Mouse (Mus musculus): ENCODE measurements around the gene Pou3f3. TPM values are rescaled to one million over a fixed set of nuclear protein-coding genes. Genes with fewer than 3 reads are reported as not detected.

Pou3f3 gene
- polyA plus RNA-seq (2012; rRNA removed), result 0.06 and 0.07 TPM in 2 replicates

DNA sequence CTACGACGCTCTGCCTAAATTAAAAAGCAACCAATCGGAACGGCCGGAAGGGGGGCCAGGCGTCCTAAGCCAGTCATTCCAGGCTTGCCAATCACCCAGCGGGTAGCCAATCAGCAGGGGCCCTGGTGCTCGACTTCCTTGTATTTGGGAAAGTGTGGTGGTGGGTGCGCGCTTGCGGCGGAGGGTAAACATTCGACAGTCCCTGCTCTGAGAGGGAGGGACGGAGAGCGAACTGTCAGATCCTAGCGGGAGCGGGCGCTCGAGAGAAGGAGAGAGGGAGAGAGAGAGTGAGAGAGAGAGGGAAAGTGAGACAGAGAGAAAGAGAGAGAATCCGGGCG, at the start of gene Pou3f3:
TSS of gene Pou3f3 (plus strand) at position 191 of the 338 bp plus-strand sequence.
- peak; percentile 23 for DNase-seq
- Histone ChIP-seq H3K4me3 (replicated peaks; ENCODE audit: extremely low read depth, low read depth, low read length) (peak within 1 kb of the TSS; percentile 39), H3K4me1 (ENCODE audit: control insufficient read depth, insufficient read depth, low read length) (peaks cover 14% of the 10 kb centered on the region)
- TF ChIP-seq POLR2A (IDR thresholded peaks at IDR 0.05; ENCODE audit: borderline replicate concordance, extremely low read depth, low read depth, low read length) (no peak), CTCF (IDR thresholded peaks at IDR 0.05; ENCODE audit: insufficient read depth, low read length) (no peak)
- 3% methylated on average over 21 of the region's 21 CpGs for WGBS

- 90% methylated on average over 9 of the region's 9 CpGs for WGBS
- DNase-seq, result no peak
- no peaks in the 10 kb centered on the region for H3K4me1 ChIP-seq (ENCODE audit: control insufficient read depth, insufficient read depth, low read length)
- H3K4me3 ChIP-seq (replicated peaks; ENCODE audit: extremely low read depth, low read depth, low read length), result no peak overlapping the region
- TF ChIP-seq CTCF (IDR thresholded peaks at IDR 0.05; ENCODE audit: insufficient read depth, low read length) (no peak), POLR2A (IDR thresholded peaks at IDR 0.05; ENCODE audit: borderline replicate concordance, extremely low read depth, low read depth, low read length) (no peak)
Observed at GRCm38 (mm10) chr1:42648366-42648935, 47.1 kb upstream of the Pou3f3 start.

GRCm38 (mm10) chr1:42651461-42651860, 44.1 kb upstream of the Pou3f3 start:
- DNase-seq, result no peak
- Histone ChIP-seq H3K4me1 (ENCODE audit: control insufficient read depth, insufficient read depth, low read length) (no peaks in the 10 kb centered on the region), H3K4me3 (replicated peaks; ENCODE audit: extremely low read depth, low read depth, low read length) (peak overlapping the region; percentile 23)
- WGBS, result 74% methylated on average over 15 of the region's 15 CpGs
- TF ChIP-seq CTCF (IDR thresholded peaks at IDR 0.05; ENCODE audit: insufficient read depth, low read length) (no peak), POLR2A (IDR thresholded peaks at IDR 0.05; ENCODE audit: borderline replicate concordance, extremely low read depth, low read depth, low read length) (no peak)

- no peak overlapping the region for H3K4me3 ChIP-seq (replicated peaks; ENCODE audit: extremely low read depth, low read depth, low read length)
- no peak for DNase-seq
- no peak for TF ChIP-seq CTCF (IDR thresholded peaks at IDR 0.05; ENCODE audit: insufficient read depth, low read length)
- TF ChIP-seq POLR2A (IDR thresholded peaks at IDR 0.05; ENCODE audit: borderline replicate concordance, extremely low read depth, low read depth, low read length), result no peak
- 68% methylated on average over 1 of the region's 1 CpGs for WGBS
- H3K4me1 ChIP-seq (ENCODE audit: control insufficient read depth, insufficient read depth, low read length), result no peaks in the 10 kb centered on the region
Observed at GRCm38 (mm10) chr1:42667546-42667945, 28.0 kb upstream of the Pou3f3 start.

- Histone ChIP-seq H3K4me1 (ENCODE audit: control insufficient read depth, insufficient read depth, low read length) (no peaks in the 10 kb centered on the region), H3K4me3 (replicated peaks; ENCODE audit: extremely low read depth, low read depth, low read length) (no peak overlapping the region)
- DNase-seq, result no peak
- 75% methylated on average over 3 of the region's 3 CpGs for WGBS
- TF ChIP-seq POLR2A (IDR thresholded peaks at IDR 0.05; ENCODE audit: borderline replicate concordance, extremely low read depth, low read depth, low read length) (no peak), CTCF (IDR thresholded peaks at IDR 0.05; ENCODE audit: insufficient read depth, low read length) (no peak)
Observed at GRCm38 (mm10) chr1:42680673-42681072, 14.9 kb upstream of the Pou3f3 start.

DNA sequence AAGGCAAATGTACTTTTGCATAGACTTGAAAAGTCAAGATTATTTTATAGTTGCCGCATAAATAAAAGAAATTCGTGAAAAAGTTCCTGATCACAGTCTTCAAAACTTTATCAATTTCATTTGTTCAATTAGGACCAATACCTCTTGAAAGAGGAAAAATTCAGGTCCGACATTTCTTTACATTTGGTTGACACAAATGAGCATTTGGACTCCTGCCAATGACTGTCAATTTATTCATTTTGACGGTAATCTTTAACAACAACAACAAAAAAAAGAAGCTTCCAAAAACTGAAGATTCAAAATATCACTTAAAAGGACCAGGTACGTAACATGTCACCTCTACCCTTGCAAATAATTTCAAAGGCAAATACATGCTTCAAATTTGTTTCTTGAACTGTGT, 13.8 kb upstream of the Pou3f3 start:
- DNase-seq, result no peak
- Histone ChIP-seq H3K4me1 (ENCODE audit: control insufficient read depth, insufficient read depth, low read length) (no peaks in the 10 kb centered on the region), H3K4me3 (replicated peaks; ENCODE audit: extremely low read depth, low read depth, low read length) (no peak overlapping the region)
- WGBS, result 69% methylated on average over 5 of the region's 5 CpGs
- TF ChIP-seq POLR2A (IDR thresholded peaks at IDR 0.05; ENCODE audit: borderline replicate concordance, extremely low read depth, low read depth, low read length) (no peak), CTCF (IDR thresholded peaks at IDR 0.05; ENCODE audit: insufficient read depth, low read length) (no peak)

GRCm38 (mm10) chr1:42683861-42684260, 11.7 kb upstream of the Pou3f3 start:
- no peak for TF ChIP-seq CTCF (IDR thresholded peaks at IDR 0.05; ENCODE audit: insufficient read depth, low read length)
- TF ChIP-seq POLR2A (IDR thresholded peaks at IDR 0.05; ENCODE audit: borderline replicate concordance, extremely low read depth, low read depth, low read length), result no peak
- no peak for DNase-seq
- Histone ChIP-seq H3K4me1 (ENCODE audit: control insufficient read depth, insufficient read depth, low read length) (no peaks in the 10 kb centered on the region), H3K4me3 (replicated peaks; ENCODE audit: extremely low read depth, low read depth, low read length) (no peak overlapping the region)
- 9% methylated on average over 6 of the region's 6 CpGs for WGBS

- H3K4me3 ChIP-seq (replicated peaks; ENCODE audit: extremely low read depth, low read depth, low read length), result no peak overlapping the region
- 4% methylated on average over 27 of the region's 27 CpGs for WGBS
- TF ChIP-seq POLR2A (IDR thresholded peaks at IDR 0.05; ENCODE audit: borderline replicate concordance, extremely low read depth, low read depth, low read length), result no peak
- TF ChIP-seq CTCF (IDR thresholded peaks at IDR 0.05; ENCODE audit: insufficient read depth, low read length), result no peak
- DNase-seq, result no peak
- no peaks in the 10 kb centered on the region for H3K4me1 ChIP-seq (ENCODE audit: control insufficient read depth, insufficient read depth, low read length)
Observed at GRCm38 (mm10) chr1:42684345-42684744, 11.2 kb upstream of the Pou3f3 start.

DNA sequence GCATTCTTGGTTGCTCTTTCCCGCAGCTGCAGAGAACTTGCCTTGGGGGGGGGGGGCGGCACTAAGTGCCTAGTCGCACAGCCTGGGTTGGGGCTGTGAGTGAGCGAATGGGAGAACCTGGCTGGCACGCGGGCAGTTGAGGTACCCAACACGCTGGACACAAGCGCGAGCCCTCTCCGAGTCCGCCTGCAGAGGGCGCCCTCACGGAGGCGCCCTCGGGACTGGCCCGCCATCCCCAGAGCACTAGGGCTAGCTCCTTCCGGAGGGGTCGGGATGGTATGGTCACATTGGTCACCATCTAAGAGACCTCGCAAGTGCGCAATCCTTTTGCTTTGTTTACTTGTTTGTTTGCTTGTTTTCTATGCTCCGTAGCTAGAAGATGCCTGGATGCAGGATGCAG, 10.8 kb upstream of the Pou3f3 start:
- H3K4me3 ChIP-seq (replicated peaks; ENCODE audit: extremely low read depth, low read depth, low read length), result no peak overlapping the region
- no peak for DNase-seq
- H3K4me1 ChIP-seq (ENCODE audit: control insufficient read depth, insufficient read depth, low read length), result no peaks in the 10 kb centered on the region
- 2% methylated on average over 21 of the region's 21 CpGs for WGBS
- TF ChIP-seq CTCF (IDR thresholded peaks at IDR 0.05; ENCODE audit: insufficient read depth, low read length) (no peak), POLR2A (IDR thresholded peaks at IDR 0.05; ENCODE audit: borderline replicate concordance, extremely low read depth, low read depth, low read length) (no peak)

DNA sequence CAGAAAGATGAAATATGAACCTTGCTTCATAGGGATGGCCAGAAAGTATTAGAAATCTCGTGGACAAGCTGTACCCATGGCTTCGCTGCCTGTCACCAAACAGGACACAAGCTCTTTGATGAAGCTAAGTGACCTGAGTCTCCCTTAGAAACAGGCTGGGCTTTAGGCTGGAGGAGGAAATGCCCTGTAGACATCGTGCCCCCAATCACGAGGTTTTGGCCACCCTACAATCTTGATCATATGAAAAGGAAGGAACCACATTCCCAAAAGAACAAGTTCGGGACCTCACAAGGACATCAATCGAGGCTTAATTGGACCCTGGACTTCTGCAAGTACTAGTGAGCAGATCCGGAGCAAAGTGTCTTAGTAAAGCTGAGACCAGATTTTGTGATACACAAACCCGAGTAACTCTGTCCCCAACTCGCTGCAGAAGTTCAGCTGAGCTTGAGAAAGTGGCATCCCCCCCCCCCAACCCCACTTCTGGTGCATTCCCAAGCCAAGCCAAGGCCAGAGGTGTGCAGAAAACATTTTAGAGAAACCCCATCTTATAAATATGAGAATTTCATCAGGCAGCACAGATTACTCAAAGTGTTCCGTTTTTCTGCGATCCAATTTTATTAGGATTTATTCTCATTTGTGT, 10.1 kb upstream of the Pou3f3 start:
- H3K4me1 ChIP-seq (ENCODE audit: control insufficient read depth, insufficient read depth, low read length), result no peaks in the 10 kb centered on the region
- WGBS, result 4% methylated on average over 11 of the region's 11 CpGs
- no peak overlapping the region for H3K4me3 ChIP-seq (replicated peaks; ENCODE audit: extremely low read depth, low read depth, low read length)
- DNase-seq, result no peak
- TF ChIP-seq CTCF (IDR thresholded peaks at IDR 0.05; ENCODE audit: insufficient read depth, low read length) (no peak), POLR2A (IDR thresholded peaks at IDR 0.05; ENCODE audit: borderline replicate concordance, extremely low read depth, low read depth, low read length) (no peak)

Data from lung, adult 2 months (tissue).